Mouse (Mus musculus) limb, embryonic 14.5 days (tissue): ENCODE data around the gene Shisal2a. TPM values are rescaled to one million over a fixed set of nuclear protein-coding genes. Genes with fewer than 3 reads are reported as not detected.

Experiments used
- ATAC-seq: fragments of 200-750 bp; cut with Nextera tagmentation; 2 replicates; pipeline ENCODE4 v1.8.0; 2017; ENCODE audit warnings: low read depth, moderate number of reproducible peaks, moderate TSS enrichment; ENCODE audit not compliant: low FRiP score
- DNase-seq: peaks from one replicate; pipeline ENCODE4 v3.0.0-alpha.2; 2015; ENCODE audit warnings: low spot score
- H3K27ac ChIP-seq: fragments of 300-500 bp; sonication (generic); replicated peaks from 2 replicates; pipeline ENCODE4 v1.5.1; 2014; ENCODE audit warnings: low read depth, mild to moderate bottlenecking, low read length, moderate library complexity, mixed read lengths
- H3K27me3 ChIP-seq: fragments of 300-500 bp; sonication (generic); 2 replicates; pipeline ENCODE4 v1.6.1; 2014; ENCODE audit warnings: low read length, mixed read lengths; ENCODE audit not compliant: control insufficient read depth, insufficient read depth
- H3K36me3 ChIP-seq: fragments of 300-500 bp; sonication (generic); 2 replicates; pipeline ENCODE4 v1.6.1; 2014; ENCODE audit warnings: mild to moderate bottlenecking, low read length, moderate library complexity, mixed read lengths; ENCODE audit not compliant: control insufficient read depth, insufficient read depth
- H3K4me1 ChIP-seq: fragments of 300-500 bp; sonication (generic); 2 replicates; pipeline ENCODE4 v1.6.1; 2014; ENCODE audit warnings: antibody characterized with exemption, low read length, mixed read lengths; ENCODE audit not compliant: control insufficient read depth, insufficient read depth
- H3K4me2 ChIP-seq: fragments of 300-500 bp; sonication (generic); replicated peaks from 2 replicates; pipeline ENCODE4 v1.6.1; 2014; ENCODE audit warnings: low read depth, mild to moderate bottlenecking, low read length, moderate library complexity; ENCODE audit not compliant: severe bottlenecking
- H3K4me3 ChIP-seq: fragments of 300-500 bp; sonication (generic); replicated peaks from 2 replicates; pipeline ENCODE4 v1.5.1; 2014; ENCODE audit warnings: low read length
- H3K9ac ChIP-seq: fragments of 300-500 bp; sonication (generic); 2 replicates; pipeline ENCODE4 v1.6.1; 2014; ENCODE audit warnings: mild to moderate bottlenecking, low read depth, low read length, moderate library complexity; ENCODE audit not compliant: severe bottlenecking
- H3K9me3 ChIP-seq: fragments of 300-500 bp; sonication (generic); 2 replicates; pipeline ENCODE4 v1.6.1; 2016; ENCODE audit warnings: low read length; ENCODE audit not compliant: control insufficient read depth
- POLR2A ChIP-seq: fragments of 200-500 bp; IDR thresholded peaks from 2 replicates; pipeline ENCODE4 v1.8.0; 2012; ENCODE audit warnings: inconsistent platforms, mild to moderate bottlenecking, moderate library complexity, borderline replicate concordance; ENCODE audit not compliant: insufficient read depth, insufficient read length; ENCODE audit errors: extremely low read depth
- WGBS: fragments of 180-500 bp; shearing (Covaris S2); extraction: QIAGEN DNeasy Blood & Tissue Kit; methylation state at CpG from one replicate; pipeline ENCODE4 v1.1.7; 2014; 5-methylcytosine and 5-hydroxymethylcytosine counted together
- polyA plus RNA-seq, 2 experiments: library from polyadenylated mRNA; depleted of rRNA in 1 of 2; stranded (reverse) in 1 of 2; unstranded in 1 of 2; fragments of >200 nt; fragmentation: Nextera tagmentation in 1 of 2; extraction: Ambion mirVana in 1 of 2; gene quantifications; 2 replicates each; pipeline versions ENCODE4 v1.2.1 to v1.2.3; 2012 to 2014

Shisal2a gene
- polyA plus RNA-seq, 2 experiments = 4.2 to 5.7 TPM

- DNase-seq = no peak
- H3K27me3 ChIP-seq = peaks cover 7% of the 10 kb centered on the region
- no peak for TF ChIP-seq POLR2A
- no peak for ATAC-seq
- no peak overlapping the region for H3K4me2 ChIP-seq
- WGBS = 48% methylated on average over 3 of the region's 3 CpGs
- no peaks in the 10 kb centered on the region for H3K36me3 ChIP-seq
- H3K27ac ChIP-seq = no peak overlapping the region
- H3K4me3 ChIP-seq = no peak overlapping the region
- H3K9me3 ChIP-seq = no peaks in the 10 kb centered on the region
- peaks cover 11% of the 10 kb centered on the region; the same call in 1 of the 2 replicates for H3K4me1 ChIP-seq
- no peak overlapping the region for H3K9ac ChIP-seq
These were observed 5.6 kb upstream of the Shisal2a start for GRCm38 (mm10) chr4:108388741-108389140.

- Histone ChIP-seq H3K27ac (peak overlapping the region; percentile 82), H3K4me2 (peak overlapping the region; percentile 82), H3K4me1 (peaks cover 16% of the 10 kb centered on the region), H3K27me3 (peaks cover 10% of the 10 kb centered on the region), H3K36me3 (no peaks in the 10 kb centered on the region), H3K4me3 (peak overlapping the region; percentile 40), H3K9ac (peak overlapping the region; percentile 61), H3K9me3 (no peaks in the 10 kb centered on the region)
- peak; percentile 89 for DNase-seq
- ATAC-seq = peak; percentile 80
- 3% methylated on average over 18 of the region's 18 CpGs for WGBS
- TF ChIP-seq POLR2A = 0 out of 2 replicates have a peak, but pooled peaks have one; percentile 30
These were observed 4.6 kb upstream of the Shisal2a start for GRCm38 (mm10) chr4:108387681-108388253.

- peaks cover 16% of the 10 kb centered on the region for H3K4me1 ChIP-seq
- WGBS = 33% methylated on average over 4 of the region's 4 CpGs
- DNase-seq (no peak), ATAC-seq (0 out of 2 replicates have a peak, but pooled peaks have one; percentile 17)
- no peak for TF ChIP-seq POLR2A
- H3K4me3 ChIP-seq = no peak overlapping the region
- peak overlapping the region; percentile 82 for H3K4me2 ChIP-seq
- no peaks in the 10 kb centered on the region for H3K36me3 ChIP-seq
- H3K27me3 ChIP-seq = peaks cover 13% of the 10 kb centered on the region
- H3K27ac ChIP-seq = peak overlapping the region; percentile 82
- H3K9me3 ChIP-seq = no peaks in the 10 kb centered on the region
- H3K9ac ChIP-seq = peak overlapping the region; percentile 61
These were observed 4.0 kb upstream of the Shisal2a start for GRCm38 (mm10) chr4:108387106-108387505.

- Histone ChIP-seq H3K4me1 (peaks cover 16% of the 10 kb centered on the region), H3K27me3 (peaks cover 13% of the 10 kb centered on the region), H3K4me3 (no peak overlapping the region), H3K27ac (no peak overlapping the region), H3K9me3 (no peaks in the 10 kb centered on the region), H3K36me3 (no peaks in the 10 kb centered on the region), H3K9ac (no peak overlapping the region), H3K4me2 (no peak overlapping the region)
- DNase-seq = no peak
- no peak for TF ChIP-seq POLR2A
- no peak for ATAC-seq
- WGBS = 41% methylated on average over 1 of the region's 1 CpGs
These were observed 2.9 kb upstream of the Shisal2a start for GRCm38 (mm10) chr4:108386087-108386486.

GRCm38 (mm10) chr4:108380146-108380545 is 3.0 kb downstream of the Shisal2a start:
- 13% methylated on average over 1 of the region's 1 CpGs for WGBS
- no peaks in the 10 kb centered on the region for H3K9me3 ChIP-seq
- no peak overlapping the region for H3K9ac ChIP-seq
- H3K4me3 ChIP-seq = no peak overlapping the region
- H3K27me3 ChIP-seq = peaks cover 13% of the 10 kb centered on the region
- no peak for TF ChIP-seq POLR2A
- no peak overlapping the region for H3K4me2 ChIP-seq
- peaks cover 5% of the 10 kb centered on the region; the same call in 1 of the 2 replicates for H3K4me1 ChIP-seq
- H3K36me3 ChIP-seq = no peaks in the 10 kb centered on the region
- DNase-seq (no peak), ATAC-seq (no peak)
- H3K27ac ChIP-seq = no peak overlapping the region

GRCm38 (mm10) chr4:108379476-108379875 is 3.7 kb downstream of the Shisal2a start:
- Histone ChIP-seq H3K4me3 (no peak overlapping the region), H3K4me1 (peaks cover 5% of the 10 kb centered on the region; the same call in 1 of the 2 replicates), H3K4me2 (no peak overlapping the region), H3K27me3 (peaks cover 12% of the 10 kb centered on the region), H3K9ac (no peak overlapping the region), H3K9me3 (no peaks in the 10 kb centered on the region), H3K36me3 (no peaks in the 10 kb centered on the region), H3K27ac (no peak overlapping the region)
- ATAC-seq = no peak
- 72% methylated on average over 3 of the region's 3 CpGs for WGBS
- no peak for DNase-seq
- no peak for TF ChIP-seq POLR2A
